Mouse (Mus musculus) kidney, embryonic 15.5 days (tissue): ENCODE results near the gene Gm49322. TPM values are rescaled to one million over a fixed set of nuclear protein-coding genes. Genes with fewer than 3 reads are reported as not detected.

ENCODE experiments used
- ATAC-seq: fragments of 200-750 bp; cut with Nextera tagmentation; replicated peaks from 2 replicates; pipeline ENCODE4 v1.8.0; 2017; ENCODE audit warnings: moderate TSS enrichment; ENCODE audit not compliant: low FRiP score
- H3K27ac ChIP-seq: fragments of 300-500 bp; sonication (generic); 2 replicates; pipeline ENCODE4 v1.5.1; 2015; ENCODE audit warnings: mild to moderate bottlenecking, inconsistent platforms
- H3K27me3 ChIP-seq: fragments of 300-500 bp; sonication (generic); 2 replicates; pipeline ENCODE4 v1.6.1; 2015; ENCODE audit warnings: inconsistent platforms
- H3K36me3 ChIP-seq: fragments of 300-500 bp; sonication (generic); 2 replicates; pipeline ENCODE4 v1.6.1; 2015; ENCODE audit warnings: inconsistent platforms
- H3K4me1 ChIP-seq: fragments of 300-500 bp; sonication (generic); 2 replicates; pipeline ENCODE4 v1.6.1; 2015; ENCODE audit warnings: inconsistent platforms
- H3K4me2 ChIP-seq: fragments of 300-500 bp; sonication (generic); 2 replicates; pipeline ENCODE4 v1.6.1; 2015; ENCODE audit warnings: moderate library complexity, mild to moderate bottlenecking, inconsistent platforms
- H3K4me3 ChIP-seq: fragments of 300-500 bp; sonication (generic); replicated peaks from 2 replicates; pipeline ENCODE4 v1.5.1; 2015; ENCODE audit warnings: mild to moderate bottlenecking, inconsistent platforms
- H3K9ac ChIP-seq: fragments of 300-500 bp; sonication (generic); 2 replicates; pipeline ENCODE4 v1.6.1; 2015; ENCODE audit warnings: mild to moderate bottlenecking, inconsistent platforms
- H3K9me3 ChIP-seq: fragments of 300-500 bp; sonication (generic); replicated peaks from 2 replicates; pipeline ENCODE4 v1.6.1; 2016; ENCODE audit warnings: inconsistent platforms
- WGBS: fragments of 180-500 bp; shearing (Covaris S2); methylation state at CpG from one replicate; pipeline ENCODE4 v1.1.7; 2015; ENCODE audit warnings: mixed read lengths; 5-methylcytosine and 5-hydroxymethylcytosine counted together
- polyA plus RNA-seq: library from polyadenylated mRNA; unstranded; fragments of >200 nt; fragmentation: Nextera tagmentation; extraction: Ambion mirVana; gene quantifications from 2 replicates; pipeline ENCODE4 v1.2.1, GENCODE M21; 2015

The Gm49322 gene
- polyA plus RNA-seq, 1 experiment from 2014 or later, result 5.3 TPM

- Histone ChIP-seq H3K4me1 (peaks cover 24% of the 10 kb centered on the region), H3K4me2 (no peak overlapping the region), H3K9me3 (no peaks in the 10 kb centered on the region), H3K36me3 (peaks cover 42% of the 10 kb centered on the region), H3K9ac (no peak overlapping the region), H3K4me3 (no peak overlapping the region), H3K27ac (no peak overlapping the region), H3K27me3 (no peaks in the 10 kb centered on the region)
- ATAC-seq, result no peak
- WGBS, result 90% methylated on average over 23 of the region's 23 CpGs
Measured at GRCm38 (mm10) chr10:80606306-80606705, 485 bp downstream of the Gm49322 start.

DNA sequence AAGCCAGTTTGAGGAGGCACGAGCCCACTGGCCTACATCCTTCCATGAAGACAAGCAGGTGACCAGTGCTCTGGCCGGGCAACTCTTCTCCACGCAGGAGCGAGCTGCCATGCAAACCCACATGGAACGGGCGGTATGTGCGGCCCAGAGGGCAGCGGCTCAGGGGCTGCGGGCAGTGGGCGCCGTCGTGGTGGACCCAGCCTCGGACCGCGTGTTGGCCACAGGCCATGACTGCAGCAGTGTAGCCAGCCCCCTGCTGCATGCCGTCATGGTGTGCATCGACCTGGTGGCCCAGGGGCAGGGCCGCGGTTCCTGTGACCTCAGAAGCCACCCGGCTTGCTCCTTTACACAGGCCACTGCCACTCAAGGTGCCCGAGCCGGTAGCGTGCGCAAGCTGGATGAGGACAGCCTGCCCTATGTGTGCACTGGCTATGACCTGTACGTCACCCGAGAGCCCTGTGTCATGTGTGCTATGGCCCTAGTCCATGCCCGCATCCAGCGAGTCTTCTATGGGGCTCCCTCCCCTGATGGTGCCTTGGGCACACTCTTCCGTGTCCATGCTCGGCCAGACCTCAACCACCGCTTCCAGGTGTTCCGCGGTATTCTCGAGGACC is 1.0 kb downstream of the Gm49322 start:
- Histone ChIP-seq H3K27ac (no peak overlapping the region), H3K4me3 (no peak overlapping the region), H3K9me3 (no peaks in the 10 kb centered on the region), H3K4me2 (no peak overlapping the region), H3K4me1 (peaks cover 24% of the 10 kb centered on the region), H3K36me3 (peaks cover 44% of the 10 kb centered on the region), H3K27me3 (no peaks in the 10 kb centered on the region), H3K9ac (no peak overlapping the region)
- ATAC-seq, result no peak
- 94% methylated on average over 34 of the region's 34 CpGs for WGBS

GRCm38 (mm10) chr10:80608435-80608834 is 2.6 kb downstream of the Gm49322 start:
- Histone ChIP-seq H3K27me3 (no peaks in the 10 kb centered on the region), H3K36me3 (peaks cover 57% of the 10 kb centered on the region), H3K9me3 (no peaks in the 10 kb centered on the region), H3K4me3 (no peak overlapping the region), H3K9ac (no peak overlapping the region), H3K4me2 (no peak overlapping the region), H3K27ac (no peak overlapping the region), H3K4me1 (peaks cover 14% of the 10 kb centered on the region)
- no peak for ATAC-seq
- WGBS, result 91% methylated on average over 3 of the region's 3 CpGs

- Histone ChIP-seq H3K36me3 (peaks cover 67% of the 10 kb centered on the region), H3K27me3 (no peaks in the 10 kb centered on the region), H3K27ac (no peak overlapping the region), H3K4me3 (no peak overlapping the region), H3K4me2 (no peak overlapping the region), H3K4me1 (peaks cover 4% of the 10 kb centered on the region; the same call in 1 of the 2 replicates), H3K9ac (no peak overlapping the region), H3K9me3 (no peaks in the 10 kb centered on the region)
- WGBS, result 89% methylated on average over 10 of the region's 10 CpGs
- no peak for ATAC-seq
Measured at GRCm38 (mm10) chr10:80609269-80609924, 3.6 kb downstream of the Gm49322 start.

DNA sequence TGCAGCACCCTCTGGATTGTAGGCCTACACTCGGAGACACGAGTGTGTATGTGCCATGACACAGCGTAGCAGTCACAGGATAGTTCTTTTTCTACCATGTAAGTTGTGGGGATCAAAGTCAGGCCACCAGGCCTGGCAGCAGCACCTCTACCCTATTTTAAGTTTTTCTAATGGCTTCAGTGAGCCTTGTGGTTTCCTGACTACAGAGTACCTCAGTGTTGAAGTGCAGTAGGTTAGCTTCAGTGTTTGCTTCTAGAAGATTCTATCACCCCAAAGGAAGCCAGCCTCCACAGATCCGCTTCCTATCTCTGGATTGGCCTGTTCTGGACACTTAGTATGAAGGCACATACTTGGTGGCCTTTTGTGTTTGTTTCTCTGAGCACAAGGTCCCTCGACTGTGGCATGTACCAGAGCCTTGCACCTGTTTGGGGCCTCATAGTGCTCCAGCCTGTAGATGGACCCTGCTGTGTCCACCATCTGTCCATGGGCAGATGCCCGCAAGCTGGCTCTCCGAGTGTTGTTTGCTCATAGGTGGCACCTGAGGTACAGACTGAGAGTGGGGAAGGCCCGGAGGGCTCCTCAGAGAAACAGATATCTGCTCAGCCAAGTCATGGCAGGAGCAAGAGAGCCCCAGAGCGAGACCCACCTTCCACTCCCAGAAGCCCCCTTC is 4.4 kb downstream of the Gm49322 start:
- Histone ChIP-seq H3K36me3 (peaks cover 76% of the 10 kb centered on the region), H3K9ac (no peak overlapping the region), H3K4me2 (no peak overlapping the region), H3K27ac (no peak overlapping the region), H3K27me3 (no peaks in the 10 kb centered on the region), H3K9me3 (no peaks in the 10 kb centered on the region), H3K4me1 (no peaks in the 10 kb centered on the region), H3K4me3 (no peak overlapping the region)
- 95% methylated on average over 9 of the region's 9 CpGs for WGBS
- no peak for ATAC-seq

DNA sequence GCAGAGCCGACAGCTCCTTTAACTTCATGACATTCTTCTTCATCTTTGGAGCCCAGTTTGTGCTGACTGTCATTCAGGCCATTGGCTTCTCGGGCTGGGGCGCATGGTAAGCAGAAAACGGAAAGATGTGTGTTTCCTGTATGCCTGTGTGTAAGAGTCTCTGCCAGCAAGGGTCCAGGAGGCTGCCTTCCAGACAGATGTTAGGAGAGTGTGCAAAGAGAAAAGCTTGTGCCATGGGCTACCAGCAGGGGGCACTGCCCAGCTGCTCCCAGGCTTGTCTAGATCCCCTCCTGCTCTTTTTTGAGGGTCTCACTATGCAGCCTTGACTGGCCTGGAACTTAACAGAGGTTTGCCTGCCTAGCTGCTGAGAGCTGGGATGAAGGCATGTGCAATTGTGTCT is 5.2 kb downstream of the Gm49322 start:
- Histone ChIP-seq H3K9me3 (no peaks in the 10 kb centered on the region), H3K4me2 (no peak overlapping the region), H3K27me3 (no peaks in the 10 kb centered on the region), H3K27ac (no peak overlapping the region; the same call in 1 of the 2 replicates), H3K4me1 (no peaks in the 10 kb centered on the region), H3K4me3 (no peak overlapping the region), H3K36me3 (peaks cover 83% of the 10 kb centered on the region), H3K9ac (no peak overlapping the region)
- no peak for ATAC-seq
- 67% methylated on average over 4 of the region's 4 CpGs for WGBS

DNA sequence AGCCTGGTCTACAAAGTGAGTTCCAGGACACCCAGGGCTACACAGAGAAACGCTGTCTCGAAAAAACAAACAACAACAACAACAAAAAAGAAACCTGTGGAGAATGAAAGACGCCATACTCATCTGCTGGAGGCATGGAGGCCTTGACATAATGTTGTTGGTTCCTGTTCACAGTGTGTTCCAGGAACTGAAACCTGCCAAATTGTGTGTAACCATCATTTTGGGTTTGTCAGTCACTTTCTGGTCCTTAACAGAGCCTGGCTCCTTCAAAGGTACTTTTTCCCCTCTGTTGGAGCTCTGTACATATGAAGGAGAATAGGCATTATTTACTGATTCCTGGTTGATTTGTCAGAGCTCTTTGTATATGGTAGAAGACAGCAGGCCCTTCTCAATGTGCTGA is 6.1 kb downstream of the Gm49322 start:
- no peak overlapping the region for H3K9ac ChIP-seq
- H3K4me1 ChIP-seq, result no peaks in the 10 kb centered on the region
- ATAC-seq, result no peak
- H3K36me3 ChIP-seq, result peaks cover 80% of the 10 kb centered on the region
- H3K27me3 ChIP-seq, result no peaks in the 10 kb centered on the region
- no peak overlapping the region for H3K4me2 ChIP-seq
- no peak overlapping the region for H3K27ac ChIP-seq
- 94% methylated on average over 3 of the region's 3 CpGs for WGBS
- no peaks in the 10 kb centered on the region for H3K9me3 ChIP-seq
- no peak overlapping the region for H3K4me3 ChIP-seq

DNA sequence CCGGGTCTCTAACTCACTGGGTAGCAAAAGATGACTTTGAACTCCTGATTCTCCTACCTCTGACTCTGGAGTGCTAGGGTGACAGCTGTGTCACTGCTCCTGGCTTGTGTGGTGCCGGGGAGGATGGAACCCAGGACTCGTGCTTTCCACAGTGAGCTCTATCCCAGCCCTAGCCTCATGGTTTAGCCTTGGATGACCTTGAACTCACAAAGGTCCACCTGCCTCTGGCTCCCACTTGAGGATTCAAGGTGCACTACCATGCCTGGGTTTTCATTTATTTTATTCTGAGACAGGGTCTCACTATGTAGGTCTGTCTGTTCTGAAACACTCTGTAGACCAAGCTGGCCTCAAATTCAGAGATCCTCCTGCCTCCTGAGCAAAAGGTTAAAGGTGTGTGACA is 8.0 kb downstream of the Gm49322 start:
- WGBS, result 81% methylated on average over 3 of the region's 3 CpGs
- no peaks in the 10 kb centered on the region for H3K4me1 ChIP-seq
- H3K9ac ChIP-seq, result no peak overlapping the region
- H3K9me3 ChIP-seq, result no peaks in the 10 kb centered on the region
- no peak overlapping the region for H3K4me3 ChIP-seq
- H3K4me2 ChIP-seq, result no peak overlapping the region
- no peaks in the 10 kb centered on the region for H3K27me3 ChIP-seq
- H3K27ac ChIP-seq, result no peak overlapping the region
- ATAC-seq, result no peak
- H3K36me3 ChIP-seq, result peaks cover 61% of the 10 kb centered on the region

DNA sequence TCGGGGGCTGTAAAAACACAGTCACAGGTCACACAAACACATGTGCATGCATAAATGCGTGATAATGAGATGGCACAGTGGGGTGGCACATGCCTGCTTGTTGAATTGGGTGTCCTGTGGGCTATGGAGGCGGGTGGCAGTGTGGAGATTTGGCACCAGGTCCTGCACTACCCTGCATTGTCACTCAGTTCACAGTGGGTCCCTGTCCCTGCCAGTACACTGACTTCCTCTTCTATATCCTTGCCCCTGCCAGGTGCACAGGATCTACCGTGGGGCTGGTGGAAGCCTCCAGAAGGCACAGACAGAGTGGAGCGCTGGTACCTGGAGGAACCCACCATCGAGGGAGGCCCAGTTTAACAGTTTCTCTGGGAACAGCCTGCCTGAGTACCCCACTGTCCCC is 8.5 kb downstream of the Gm49322 start:
- 91% methylated on average over 6 of the region's 6 CpGs for WGBS

GRCm38 (mm10) chr10:80618181-80618580 is 12.4 kb downstream of the Gm49322 start:
- Histone ChIP-seq H3K9ac (no peak overlapping the region), H3K4me1 (peaks cover 11% of the 10 kb centered on the region), H3K4me3 (no peak overlapping the region), H3K27me3 (no peaks in the 10 kb centered on the region), H3K36me3 (peaks cover 34% of the 10 kb centered on the region), H3K9me3 (no peaks in the 10 kb centered on the region), H3K4me2 (no peak overlapping the region), H3K27ac (peak overlapping the region; percentile 71)
- WGBS, result 49% methylated on average over 9 of the region's 9 CpGs
- ATAC-seq, result no peak

More for the DNA sequence above, 8.5 kb downstream of the Gm49322 start:
- H3K4me2 ChIP-seq, result no peak overlapping the region
- ATAC-seq, result no peak
- H3K4me3 ChIP-seq, result no peak overlapping the region
- no peak overlapping the region for H3K9ac ChIP-seq
- H3K4me1 ChIP-seq, result no peaks in the 10 kb centered on the region
- H3K27me3 ChIP-seq, result no peaks in the 10 kb centered on the region
- no peaks in the 10 kb centered on the region for H3K9me3 ChIP-seq
- H3K27ac ChIP-seq, result no peak overlapping the region
- peaks cover 56% of the 10 kb centered on the region for H3K36me3 ChIP-seq

GRCm38 (mm10) chr10:80619465-80620244 is 13.8 kb downstream of the Gm49322 start:
- 39% methylated on average over 8 of the region's 8 CpGs for WGBS
- Histone ChIP-seq H3K36me3 (peaks cover 19% of the 10 kb centered on the region), H3K27me3 (no peaks in the 10 kb centered on the region), H3K9ac (no peak overlapping the region), H3K27ac (no peak overlapping the region), H3K4me3 (no peak overlapping the region), H3K4me2 (no peak overlapping the region), H3K9me3 (no peaks in the 10 kb centered on the region), H3K4me1 (peaks cover 26% of the 10 kb centered on the region)
- ATAC-seq, result no peak

DNA sequence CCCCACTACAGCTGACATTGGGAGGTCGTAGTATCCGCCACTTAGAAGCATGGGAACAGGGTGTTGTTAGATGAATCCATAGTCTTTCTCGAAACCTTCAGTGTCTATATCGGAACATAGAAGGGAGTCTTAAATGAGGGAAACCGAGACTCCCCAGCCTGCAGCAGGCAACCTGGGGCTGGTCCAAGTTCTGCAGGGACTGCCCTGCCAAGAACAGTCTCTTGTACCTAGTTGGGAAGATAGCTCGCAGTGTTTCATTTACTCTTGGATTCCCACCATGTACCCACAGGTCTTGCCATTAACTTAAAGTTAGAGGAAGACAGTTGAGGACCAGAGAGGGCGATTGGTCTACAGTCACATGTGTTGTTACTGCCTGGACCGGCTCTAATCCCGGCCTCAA is 14.5 kb downstream of the Gm49322 start:
- H3K9me3 ChIP-seq, result no peaks in the 10 kb centered on the region
- no peaks in the 10 kb centered on the region for H3K27me3 ChIP-seq
- peaks cover 17% of the 10 kb centered on the region for H3K36me3 ChIP-seq
- WGBS, result 90% methylated on average over 9 of the region's 9 CpGs
- no peak for ATAC-seq
- no peak overlapping the region for H3K4me3 ChIP-seq
- H3K9ac ChIP-seq, result no peak overlapping the region
- H3K4me2 ChIP-seq, result no peak overlapping the region
- H3K27ac ChIP-seq, result 0 out of 2 replicates have a peak overlapping the region, but pooled peaks have one; percentile 98
- peaks cover 33% of the 10 kb centered on the region for H3K4me1 ChIP-seq
